Mouse (Mus musculus): Measurements from ENCODE around the gene Efcab7. TPM values are rescaled to one million over a fixed set of nuclear protein-coding genes. Genes with fewer than 3 reads are reported as not detected.

Gene Efcab7
- polyA plus RNA-seq (2014; fragmentation: Illumina TruSeq; extraction: RNeasy Lipid Tissue Mini Kit (QIAGEN cat#74804); ENCODE audit: low replicate concordance) = 8.3 TPM

GRCm38 (mm10) chr4:99829094-99830073, at the start of gene Efcab7:
Efcab7 (plus strand) TSS chr4:99829198.

GRCm38 (mm10) chr4:99929149-99929612, 100.2 kb downstream of the Efcab7 start, which contains the start of gene Pgm1:
Pgm1 (plus strand) TSS chr4:99929414.

GRCm38 (mm10) chr4:99929613-99930517, 100.9 kb downstream of the Efcab7 start, which contains the start of gene Itgb3bp:
Itgb3bp (minus strand) TSS chr4:99929813.

Other genes starting within 250 kb of the Efcab7 start
- gene Foxd3, start 172.9 kb upstream of the Efcab7 start, polyA plus RNA-seq (2014; fragmentation: Illumina TruSeq; extraction: RNeasy Lipid Tissue Mini Kit (QIAGEN cat#74804); ENCODE audit: low replicate concordance) = not detected
- 46.9 TPM for gene Alg6, start 113.5 kb upstream of the Efcab7 start, polyA plus RNA-seq (2014; fragmentation: Illumina TruSeq; extraction: RNeasy Lipid Tissue Mini Kit (QIAGEN cat#74804); ENCODE audit: low replicate concordance)
- gene Pgm1, start 100.2 kb downstream of the Efcab7 start, polyA plus RNA-seq (2014; fragmentation: Illumina TruSeq; extraction: RNeasy Lipid Tissue Mini Kit (QIAGEN cat#74804); ENCODE audit: low replicate concordance) = 24.9 TPM
- gene Itgb3bp, start 100.6 kb downstream of the Efcab7 start, polyA plus RNA-seq (2014; fragmentation: Illumina TruSeq; extraction: RNeasy Lipid Tissue Mini Kit (QIAGEN cat#74804); ENCODE audit: low replicate concordance) = 38.4 TPM

Data from small intestine, adult 10 weeks (tissue).